19 mouse cellular contexts compared by ENCODE assay signal in the genomic region with DNA sequence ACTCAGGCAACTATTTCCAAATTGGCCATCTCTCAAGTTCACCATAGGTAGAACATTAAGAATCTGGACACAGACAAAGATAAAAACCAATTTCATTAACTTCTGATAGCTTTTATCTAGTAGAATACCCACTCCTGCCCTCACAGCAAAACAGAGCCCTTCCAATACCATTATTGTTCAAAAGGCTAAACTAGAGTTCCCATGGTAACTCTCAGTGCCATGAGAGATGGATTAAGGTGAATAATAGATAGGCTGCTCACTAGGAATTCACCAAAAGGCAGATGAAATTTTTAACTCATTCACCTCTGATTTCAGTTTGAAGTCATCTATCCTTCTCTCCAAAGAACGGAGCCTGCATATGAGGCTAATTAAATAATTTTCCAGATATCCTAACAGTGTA. TPM values are rescaled to one million over a fixed set of nuclear protein-coding genes. Genes with fewer than 3 reads are reported as not detected.
"Had no signal": no experiment of that assay in that cellular context is flagged by ENCODE, and none has a peak within 500 bp of the region (broad histone marks: within the 10 kb centered on the region; RNA-seq: fewer than 3 reads in every experiment).

No protein-coding gene starts in this region.

- H3K36me3 ChIP-seq: liver, embryonic 12.5 days; midbrain, embryonic 12.5 days; neural tube, embryonic 12.5 days; stomach, embryonic 15.5 days had no signal

- H3K4me1 ChIP-seq: liver, embryonic 12.5 days; neural tube, embryonic 12.5 days; stomach, embryonic 15.5 days had no signal

- H3K4me3 ChIP-seq: liver, embryonic 12.5 days; midbrain, embryonic 12.5 days; neural tube, embryonic 12.5 days; stomach, embryonic 15.5 days had no signal

- H3K4me2 ChIP-seq: liver, embryonic 12.5 days; lung, embryonic 14.5 days; midbrain, embryonic 12.5 days; neural tube, embryonic 12.5 days; stomach, embryonic 15.5 days had no signal

- H3K27ac ChIP-seq: liver, embryonic 12.5 days; liver, embryonic 14.5 days; midbrain, embryonic 12.5 days; neural tube, embryonic 12.5 days; stomach, embryonic 15.5 days; stomach, postnatal 0 days had no signal

- H3K9ac ChIP-seq: liver, embryonic 12.5 days; liver, embryonic 14.5 days; lung, embryonic 14.5 days; midbrain, embryonic 12.5 days; neural tube, embryonic 12.5 days; stomach, embryonic 15.5 days had no signal

- DNase-seq: lung, adult 18-20 months; lung, embryonic 14.5 days; lung, postnatal 10 days; lung, postnatal 4 days; right cerebral cortex, postnatal 14 days; thymus, adult 2 months; thymus, postnatal 25 days; thymus, postnatal 4 days had no signal

- ATAC-seq: liver, embryonic 12.5 days had no signal

- H3K27me3 ChIP-seq: liver, embryonic 12.5 days; midbrain, embryonic 12.5 days; neural tube, embryonic 12.5 days; stomach, embryonic 15.5 days had no signal

- H3K9me3 ChIP-seq: liver, embryonic 12.5 days; midbrain, embryonic 12.5 days; neural tube, embryonic 12.5 days; stomach, embryonic 15.5 days had no signal

RNA-seq across cellular contexts. Expression of gene Hdgfl1, which starts 45.7 kb away (rescaled TPM):
- polyA plus RNA-seq: liver, embryonic 12.5 days; liver, embryonic 14.5 days; liver, embryonic 16.5 days; lung, embryonic 14.5 days; lung, embryonic 16.5 days; midbrain, embryonic 12.5 days; neural tube, embryonic 12.5 days; neural tube, embryonic 14.5 days; spleen, adult 2 months; stomach, embryonic 15.5 days; stomach, postnatal 0 days; urinary bladder, adult 2 months had no signal
